ENCODE assay signal across 7 mouse cellular contexts in genomic region chr5:142824091-142824490, GRCm38 (mm10). TPM values are rescaled to one million over a fixed set of nuclear protein-coding genes. Genes with fewer than 3 reads are reported as not detected.
DNase-seq lines count a peak whose midpoint lies in the region; ATAC-seq and TF ChIP-seq lines count a peak whose summit lies in the region.

No protein-coding gene starts in this region.

- H3K36me3 ChIP-seq in liver, adult 2 months (ENCODE audit: control insufficient read depth, insufficient read depth, low read length), result no peaks in the 10 kb centered on the region
- no peaks in the 10 kb centered on the region for H3K36me3 ChIP-seq in embryonic facial prominence, embryonic 15.5 days
- H3K36me3 ChIP-seq in limb, embryonic 11.5 days (ENCODE audit: control insufficient read depth, insufficient read depth, low read length), result no peaks in the 10 kb centered on the region
- H3K36me3 ChIP-seq in small intestine, adult 2 months (ENCODE audit: control insufficient read depth, insufficient read depth, low read length), result no peaks in the 10 kb centered on the region

- peaks cover 6% of the 10 kb centered on the region for H3K4me1 ChIP-seq in liver, adult 2 months (ENCODE audit: control insufficient read depth, insufficient read depth, low read length)
- peaks cover 44% of the 10 kb centered on the region for H3K4me1 ChIP-seq in embryonic facial prominence, embryonic 15.5 days
- peaks cover 19% of the 10 kb centered on the region for H3K4me1 ChIP-seq in limb, embryonic 11.5 days (ENCODE audit: control insufficient read depth, insufficient read depth, low read length)
- peaks cover 12% of the 10 kb centered on the region for H3K4me1 ChIP-seq in small intestine, adult 2 months (ENCODE audit: control insufficient read depth, insufficient read depth, insufficient read length, low read length)

- H3K27me3 ChIP-seq in liver, adult 2 months (ENCODE audit: control insufficient read depth, insufficient read depth, low read length), result no peaks in the 10 kb centered on the region
- no peaks in the 10 kb centered on the region for H3K27me3 ChIP-seq in embryonic facial prominence, embryonic 15.5 days
- H3K27me3 ChIP-seq in limb, embryonic 11.5 days (ENCODE audit: control insufficient read depth, insufficient read depth, low read length), result no peaks in the 10 kb centered on the region
- H3K27me3 ChIP-seq in small intestine, adult 2 months (ENCODE audit: control insufficient read depth, insufficient read depth, low read length), result no peaks in the 10 kb centered on the region

- peak overlapping the region; percentile 73 for H3K4me2 ChIP-seq in embryonic facial prominence, embryonic 15.5 days (replicated peaks)
- H3K4me2 ChIP-seq in limb, embryonic 11.5 days (ENCODE audit: low read depth, severe bottlenecking), result peak overlapping the region; percentile 71

- no peak overlapping the region; the same call in 1 of the 2 replicates for H3K9ac ChIP-seq in liver, adult 2 months (ENCODE audit: low read depth, low read length)
- peak overlapping the region; percentile 27 for H3K9ac ChIP-seq in embryonic facial prominence, embryonic 15.5 days
- H3K9ac ChIP-seq in limb, embryonic 11.5 days (ENCODE audit: low read length), result peak overlapping the region; percentile 23; the same call in 1 of the 2 replicates

- WGBS in liver, adult 2 months, result 14% methylated on average over 6 of the region's 6 CpGs
- WGBS in embryonic facial prominence, embryonic 15.5 days, result 25% methylated on average over 6 of the region's 6 CpGs
- whole genome bisulfite sequencing in limb, embryonic 11.5 days, result 32% methylated on average over 6 of the region's 6 CpGs
- 42% methylated on average over 6 of the region's 6 CpGs for WGBS in small intestine, adult 2 months

- no peaks in the 10 kb centered on the region for H3K79me2 ChIP-seq in liver, adult 2 months (ENCODE audit: control insufficient read depth, insufficient read depth, low read length)

- TF ChIP-seq POLR2A in liver, adult 2 months (IDR thresholded peaks at IDR 0.05; ENCODE audit: extremely low read depth, insufficient read depth, low read length), result no peak
- no peak for TF ChIP-seq POLR2A in small intestine, adult 2 months (IDR thresholded peaks at IDR 0.05; ENCODE audit: low read depth, low read length)

- H3K27ac ChIP-seq in liver, adult 2 months (replicated peaks; ENCODE audit: insufficient read depth, low read depth, low read length), result peak overlapping the region; percentile 77
- peak overlapping the region; percentile 100 for H3K27ac ChIP-seq in embryonic facial prominence, embryonic 15.5 days (replicated peaks)
- peak overlapping the region; percentile 100 for H3K27ac ChIP-seq in limb, embryonic 11.5 days (replicated peaks; ENCODE audit: low read depth, low read length)
- 0 out of 2 replicates have a peak overlapping the region, but pooled peaks have one; percentile 87 for H3K27ac ChIP-seq in small intestine, adult 2 months (ENCODE audit: insufficient read depth, low read depth, low read length)

- DNase-seq in liver, adult 2 months (ENCODE audit: extremely low read depth, low read depth, low spot score), result peak; percentile 75
- DNase-seq in liver, result no peak
- DNase-seq in limb, embryonic 11.5 days (ENCODE audit: low spot score), result no peak
- DNase-seq in spleen, postnatal 4 days (ENCODE audit: low spot score in 2 of 2), result no peak
- no peak for DNase-seq in frontal cortex, postnatal 36 days (ENCODE audit: low spot score in 2 of 2)

- H3K4me3 ChIP-seq in liver, adult 2 months (ENCODE audit: insufficient read depth, low read depth, low read length), result peak overlapping the region; percentile 14; the same call in 1 of the 2 replicates
- peak overlapping the region; percentile 91 for H3K4me3 ChIP-seq in embryonic facial prominence, embryonic 15.5 days (replicated peaks)
- peak overlapping the region; percentile 93; the same call in 1 of the 2 replicates for H3K4me3 ChIP-seq in limb, embryonic 11.5 days (ENCODE audit: low read depth, low read length)
- H3K4me3 ChIP-seq in small intestine, adult 2 months (ENCODE audit: low read depth, low read length), result no peak overlapping the region

- no peak for ATAC-seq in embryonic facial prominence, embryonic 15.5 days (ENCODE audit: insufficient number of reproducible peaks, low FRiP score, low TSS enrichment, low read depth)
- ATAC-seq in limb, embryonic 11.5 days (ENCODE audit: insufficient number of reproducible peaks, low FRiP score, low TSS enrichment, low read depth), result no peak

- H3K9me3 ChIP-seq in embryonic facial prominence, embryonic 15.5 days (replicated peaks), result no peaks in the 10 kb centered on the region
- H3K9me3 ChIP-seq in limb, embryonic 11.5 days (ENCODE audit: control insufficient read depth, low read length), result no peaks in the 10 kb centered on the region

- TF ChIP-seq CTCF in liver, adult 2 months (IDR thresholded peaks at IDR 0.05; ENCODE audit: low read depth, low read length), result no peak
- no peak for TF ChIP-seq CTCF in small intestine, adult 2 months (IDR thresholded peaks at IDR 0.05; ENCODE audit: extremely low read depth, insufficient read length, insufficient replicate concordance, low read depth, low read length)

RNA-seq across cellular contexts. Expression of gene Tnrc18, which starts 6.6 kb away (rescaled TPM):
- total RNA-seq in liver, adult 2 months (2014; rRNA removed), result 4.0 and 9.0 TPM in 2 replicates
- 14.5 and 17.8 TPM in 2 replicates for polyA plus RNA-seq in liver, adult 2 months (2012; rRNA removed)
- polyA plus RNA-seq in embryonic facial prominence, embryonic 15.5 days (2015; fragmentation: Nextera tagmentation; extraction: Ambion mirVana), result 39.1 and 43.4 TPM in 2 replicates
- 42.2 and 43.3 TPM in 2 replicates for polyA plus RNA-seq in limb, embryonic 11.5 days (2014; fragmentation: Nextera tagmentation; extraction: Ambion mirVana)
- 38.6 and 108 TPM in 2 replicates for polyA plus RNA-seq in small intestine, adult 2 months (2012; rRNA removed)
